Mouse (Mus musculus): Measurements from ENCODE around the gene Atp6v1e2. TPM values are rescaled to one million over a fixed set of nuclear protein-coding genes. Genes with fewer than 3 reads are reported as not detected.

Atp6v1e2 gene
- polyA plus RNA-seq (2014; fragmentation: Nextera tagmentation; extraction: Ambion mirVana): 0.14 TPM in 1 of 2 replicates, not detected in the other

- Histone ChIP-seq H3K36me3 (ENCODE audit: control insufficient read depth, insufficient read depth, low read length) (no peaks in the 10 kb centered on the region), H3K4me2 (no peak within 1 kb of the TSS), H3K9ac (ENCODE audit: low read length) (no peak within 1 kb of the TSS), H3K27ac (ENCODE audit: low read depth, low read length) (no peak within 1 kb of the TSS), H3K4me3 (ENCODE audit: low read depth, low read length) (no peak within 1 kb of the TSS), H3K27me3 (ENCODE audit: control insufficient read depth, insufficient read depth, low read length) (no peaks in the 10 kb centered on the region), H3K9me3 (ENCODE audit: control insufficient read depth, low read length) (no peaks in the 10 kb centered on the region), H3K4me1 (ENCODE audit: control insufficient read depth, insufficient read depth, low read length) (no peaks in the 10 kb centered on the region)
- DNase-seq (ENCODE audit: low spot score, missing footprints) (no peak), ATAC-seq (ENCODE audit: low FRiP score) (peak; percentile 59)
- 81% methylated on average over 28 of the region's 28 CpGs for WGBS
Measured at GRCm38 (mm10) chr17:86947840-86948796, at the start of gene Atp6v1e2. Gene Atp6v1e2, minus strand, starts transcription at chr17:86947897.

- 94% methylated on average over 6 of the region's 6 CpGs for WGBS
- no peak for ATAC-seq (ENCODE audit: low FRiP score)
Measured at GRCm38 (mm10) chr17:86997323-86997722, 49.6 kb upstream of the Atp6v1e2 start.

GRCm38 (mm10) chr17:86991306-86991705 is 43.6 kb upstream of the Atp6v1e2 start:
- Histone ChIP-seq H3K9me3 (ENCODE audit: control insufficient read depth, low read length) (no peaks in the 10 kb centered on the region), H3K36me3 (ENCODE audit: control insufficient read depth, insufficient read depth, low read length) (no peaks in the 10 kb centered on the region), H3K27ac (ENCODE audit: low read depth, low read length) (no peak overlapping the region), H3K4me3 (ENCODE audit: low read depth, low read length) (no peak overlapping the region), H3K9ac (ENCODE audit: low read length) (no peak overlapping the region), H3K4me1 (ENCODE audit: control insufficient read depth, insufficient read depth, low read length) (peaks cover 17% of the 10 kb centered on the region), H3K4me2 (no peak overlapping the region), H3K27me3 (ENCODE audit: control insufficient read depth, insufficient read depth, low read length) (no peaks in the 10 kb centered on the region; the same call in 1 of the 2 replicates)
- no peak for ATAC-seq (ENCODE audit: low FRiP score)
- DNase-seq (ENCODE audit: low spot score, missing footprints): no peak
- 91% methylated on average over 8 of the region's 8 CpGs for WGBS

More at GRCm38 (mm10) chr17:86997323-86997722, 49.6 kb upstream of the Atp6v1e2 start:
- H3K27ac ChIP-seq (ENCODE audit: low read depth, low read length): no peak overlapping the region
- H3K4me1 ChIP-seq (ENCODE audit: control insufficient read depth, insufficient read depth, low read length): no peaks in the 10 kb centered on the region
- H3K4me2 ChIP-seq: no peak overlapping the region
- no peaks in the 10 kb centered on the region for H3K36me3 ChIP-seq (ENCODE audit: control insufficient read depth, insufficient read depth, low read length)
- H3K9me3 ChIP-seq (ENCODE audit: control insufficient read depth, low read length): no peaks in the 10 kb centered on the region
- no peaks in the 10 kb centered on the region; the same call in 1 of the 2 replicates for H3K27me3 ChIP-seq (ENCODE audit: control insufficient read depth, insufficient read depth, low read length)
- no peak overlapping the region for H3K4me3 ChIP-seq (ENCODE audit: low read depth, low read length)
- no peak overlapping the region for H3K9ac ChIP-seq (ENCODE audit: low read length)
- no peak for DNase-seq (ENCODE audit: low spot score, missing footprints)

GRCm38 (mm10) chr17:86988601-86989184 is 41.0 kb upstream of the Atp6v1e2 start:
- no peak overlapping the region for H3K9ac ChIP-seq (ENCODE audit: low read length)

GRCm38 (mm10) chr17:86988161-86988560 is 40.5 kb upstream of the Atp6v1e2 start:
- no peaks in the 10 kb centered on the region for H3K36me3 ChIP-seq (ENCODE audit: control insufficient read depth, insufficient read depth, low read length)
- no peak overlapping the region for H3K4me3 ChIP-seq (ENCODE audit: low read depth, low read length)
- H3K27ac ChIP-seq (ENCODE audit: low read depth, low read length): no peak overlapping the region
- no peak for DNase-seq (ENCODE audit: low spot score, missing footprints)
- peaks cover 24% of the 10 kb centered on the region for H3K4me1 ChIP-seq (ENCODE audit: control insufficient read depth, insufficient read depth, low read length)
- H3K9me3 ChIP-seq (ENCODE audit: control insufficient read depth, low read length): no peaks in the 10 kb centered on the region
- peak; percentile 51 for ATAC-seq (ENCODE audit: low FRiP score)
- no peak overlapping the region for H3K9ac ChIP-seq (ENCODE audit: low read length)
- 69% methylated on average over 5 of the region's 5 CpGs for WGBS
- H3K27me3 ChIP-seq (ENCODE audit: control insufficient read depth, insufficient read depth, low read length): no peaks in the 10 kb centered on the region
- no peak overlapping the region for H3K4me2 ChIP-seq

More at GRCm38 (mm10) chr17:86988601-86989184, 41.0 kb upstream of the Atp6v1e2 start:
- Histone ChIP-seq H3K36me3 (ENCODE audit: control insufficient read depth, insufficient read depth, low read length) (no peaks in the 10 kb centered on the region), H3K9me3 (ENCODE audit: control insufficient read depth, low read length) (no peaks in the 10 kb centered on the region), H3K4me2 (no peak overlapping the region), H3K27me3 (ENCODE audit: control insufficient read depth, insufficient read depth, low read length) (no peaks in the 10 kb centered on the region; the same call in 1 of the 2 replicates), H3K4me3 (ENCODE audit: low read depth, low read length) (no peak overlapping the region), H3K27ac (ENCODE audit: low read depth, low read length) (peak overlapping the region; percentile 35; the same call in 1 of the 2 replicates), H3K4me1 (ENCODE audit: control insufficient read depth, insufficient read depth, low read length) (peaks cover 24% of the 10 kb centered on the region)
- WGBS: 53% methylated on average over 6 of the region's 6 CpGs
- DNase-seq (ENCODE audit: low spot score, missing footprints) (peak; percentile 90), ATAC-seq (ENCODE audit: low FRiP score) (peak; percentile 79)

GRCm38 (mm10) chr17:86986449-86987138 is 38.9 kb upstream of the Atp6v1e2 start:
- H3K36me3 ChIP-seq (ENCODE audit: control insufficient read depth, insufficient read depth, low read length): no peaks in the 10 kb centered on the region
- H3K27me3 ChIP-seq (ENCODE audit: control insufficient read depth, insufficient read depth, low read length): no peaks in the 10 kb centered on the region
- H3K9me3 ChIP-seq (ENCODE audit: control insufficient read depth, low read length): no peaks in the 10 kb centered on the region
- H3K9ac ChIP-seq (ENCODE audit: low read length): peak overlapping the region; percentile 12; the same call in 1 of the 2 replicates
- H3K4me1 ChIP-seq (ENCODE audit: control insufficient read depth, insufficient read depth, low read length): peaks cover 24% of the 10 kb centered on the region
- no peak for ATAC-seq (ENCODE audit: low FRiP score)
- peak; percentile 89 for DNase-seq (ENCODE audit: low spot score, missing footprints)
- H3K27ac ChIP-seq (ENCODE audit: low read depth, low read length): peak overlapping the region; percentile 57
- no peak overlapping the region for H3K4me2 ChIP-seq
- 49% methylated on average over 17 of the region's 17 CpGs for whole genome bisulfite sequencing
- no peak overlapping the region for H3K4me3 ChIP-seq (ENCODE audit: low read depth, low read length)

GRCm38 (mm10) chr17:86982497-86982896 is 34.8 kb upstream of the Atp6v1e2 start:
- Histone ChIP-seq H3K9ac (ENCODE audit: low read length) (no peak overlapping the region; the same call in 1 of the 2 replicates), H3K27me3 (ENCODE audit: control insufficient read depth, insufficient read depth, low read length) (no peaks in the 10 kb centered on the region), H3K4me1 (ENCODE audit: control insufficient read depth, insufficient read depth, low read length) (peaks cover 15% of the 10 kb centered on the region), H3K4me2 (no peak overlapping the region), H3K4me3 (ENCODE audit: low read depth, low read length) (no peak overlapping the region), H3K9me3 (ENCODE audit: control insufficient read depth, low read length) (no peaks in the 10 kb centered on the region), H3K36me3 (ENCODE audit: control insufficient read depth, insufficient read depth, low read length) (peaks cover 2% of the 10 kb centered on the region; the same call in 1 of the 2 replicates), H3K27ac (ENCODE audit: low read depth, low read length) (no peak overlapping the region)
- ATAC-seq (ENCODE audit: low FRiP score) (no peak), DNase-seq (ENCODE audit: low spot score, missing footprints) (no peak)
- WGBS: 60% methylated on average over 9 of the region's 9 CpGs

GRCm38 (mm10) chr17:86981701-86982100 is 34.0 kb upstream of the Atp6v1e2 start:
- DNase-seq (ENCODE audit: low spot score, missing footprints) (no peak), ATAC-seq (ENCODE audit: low FRiP score) (no peak)
- Histone ChIP-seq H3K4me1 (ENCODE audit: control insufficient read depth, insufficient read depth, low read length) (peaks cover 11% of the 10 kb centered on the region), H3K4me3 (ENCODE audit: low read depth, low read length) (no peak overlapping the region), H3K36me3 (ENCODE audit: control insufficient read depth, insufficient read depth, low read length) (peaks cover 2% of the 10 kb centered on the region; the same call in 1 of the 2 replicates), H3K27me3 (ENCODE audit: control insufficient read depth, insufficient read depth, low read length) (no peaks in the 10 kb centered on the region), H3K9me3 (ENCODE audit: control insufficient read depth, low read length) (no peaks in the 10 kb centered on the region), H3K4me2 (no peak overlapping the region), H3K9ac (ENCODE audit: low read length) (no peak overlapping the region), H3K27ac (ENCODE audit: low read depth, low read length) (no peak overlapping the region)
- WGBS: 98% methylated on average over 2 of the region's 2 CpGs
